Mouse (Mus musculus) MN1 (cell line): ENCODE results near the gene Izumo1.

ENCODE experiments used
- DNase-seq: peaks from one replicate; pipeline ENCODE4 v3.0.0-alpha.2; 2016; ENCODE audit warnings: low spot score

The Izumo1 gene

GRCm38 (mm10) chr7:45618316-45618715, 3.3 kb upstream of the Izumo1 start:
- no peak for DNase-seq

GRCm38 (mm10) chr7:45619592-45619991, 2.0 kb upstream of the Izumo1 start:
- no peak for DNase-seq

- DNase-seq, result no peak
Measured at GRCm38 (mm10) chr7:45623507-45623906, 1.9 kb downstream of the Izumo1 start.

- no peak for DNase-seq
Measured at GRCm38 (mm10) chr7:45624718-45625117, 3.1 kb downstream of the Izumo1 start.

- no peak for DNase-seq
Measured at GRCm38 (mm10) chr7:45625481-45625880, 3.9 kb downstream of the Izumo1 start.

- no peak for DNase-seq
Measured at GRCm38 (mm10) chr7:45626571-45627076, 5.0 kb downstream of the Izumo1 start.

- no peak for DNase-seq
Measured at GRCm38 (mm10) chr7:45627261-45627660, 5.7 kb downstream of the Izumo1 start, which contains the start of gene Rasip1. TSS of gene Rasip1 (plus strand) at chr7:45627488.

GRCm38 (mm10) chr7:45628364-45629294, 7.0 kb downstream of the Izumo1 start:
- DNase-seq, result no peak

GRCm38 (mm10) chr7:45630064-45630907, 8.7 kb downstream of the Izumo1 start:
- no peak for DNase-seq

GRCm38 (mm10) chr7:45632499-45632898, 10.9 kb downstream of the Izumo1 start:
- DNase-seq, result no peak

GRCm38 (mm10) chr7:45634946-45635681, 13.5 kb downstream of the Izumo1 start:
- DNase-seq, result no peak

GRCm38 (mm10) chr7:45635711-45636688, 14.4 kb downstream of the Izumo1 start:
- DNase-seq, result no peak

- DNase-seq, result no peak
Measured at GRCm38 (mm10) chr7:45637710-45638109, 16.1 kb downstream of the Izumo1 start.

- no peak for DNase-seq
Measured at GRCm38 (mm10) chr7:45638623-45639401, 17.2 kb downstream of the Izumo1 start.

GRCm38 (mm10) chr7:45639561-45640027, 18.0 kb downstream of the Izumo1 start, which contains the start of gene Mamstr:
TSS of gene Mamstr (plus strand) at chr7:45639977.
- no peak for DNase-seq

GRCm38 (mm10) chr7:45640191-45640957, 18.8 kb downstream of the Izumo1 start:
- DNase-seq, result no peak

GRCm38 (mm10) chr7:45641391-45642040, 19.9 kb downstream of the Izumo1 start:
- no peak for DNase-seq

GRCm38 (mm10) chr7:45642083-45642482, 20.5 kb downstream of the Izumo1 start:
- no peak for DNase-seq
